Mouse (Mus musculus): ENCODE results near the gene 1700017D01Rik. TPM values are rescaled to one million over a fixed set of nuclear protein-coding genes. Genes with fewer than 3 reads are reported as not detected.
A peak's percentile ranks its signal among the peaks of the same experiment; 100 is the strongest.

Gene 1700017D01Rik
- total RNA-seq, 2 experiments from 2014 or later, result not detected

- intact Hi-C loops (cut with DNase I), result no loop called here
- no peak for DNase-seq
Measured at GRCm38 (mm10) chr19:11049426-11049825, 81.2 kb downstream of the 1700017D01Rik start.

- peak in 1 of 2 experiments; percentile 16 for DNase-seq
- intact Hi-C loops (cut with DNase I), result no loop called here
Measured at GRCm38 (mm10) chr19:11048503-11048902, 82.2 kb downstream of the 1700017D01Rik start.

- DNase-seq, result no peak
- intact Hi-C loops (cut with DNase I), result no loop called here
Measured at GRCm38 (mm10) chr19:11048009-11048408, 82.7 kb downstream of the 1700017D01Rik start.

Other genes with a start within 250 kb of the 1700017D01Rik start
- 100 to 1,000 TPM in 1 of 2 experiments, 10 to 100 TPM in 1; 97.4 to 107 TPM for gene Tmem109, start 248.9 kb downstream of the 1700017D01Rik start, total RNA-seq (2021)
- 100 to 1,000 TPM; 218 to 273 TPM for gene Prpf19, start 235.6 kb downstream of the 1700017D01Rik start, total RNA-seq (2021)
- not detected for gene Zp1, start 210.2 kb downstream of the 1700017D01Rik start, total RNA-seq (2021)
- under 1 TPM in 1 of 2 experiments, not detected in 1; 0.14 TPM for gene Ptgdr2, start 193.7 kb downstream of the 1700017D01Rik start, total RNA-seq (2021)
- 1 to 10 TPM; 6.3 to 6.5 TPM for gene Ccdc86, start 181.6 kb downstream of the 1700017D01Rik start, total RNA-seq (2021)
- gene Ms4a10, start 156.2 kb downstream of the 1700017D01Rik start, total RNA-seq (2021), result not detected
- not detected for gene Ms4a15, start 137.6 kb downstream of the 1700017D01Rik start, total RNA-seq (2021)
- not detected for gene Ms4a18, start 112.8 kb downstream of the 1700017D01Rik start, total RNA-seq (2021)
- 1 to 10 TPM; 1.2 to 3.3 TPM for gene Ms4a8a, start 49.8 kb downstream of the 1700017D01Rik start, total RNA-seq (2021)
- gene 1700025F22Rik, start 34.4 kb upstream of the 1700017D01Rik start, total RNA-seq (2021), result not detected
- gene Ms4a13, start 65.9 kb upstream of the 1700017D01Rik start, total RNA-seq (2021), result not detected
- gene Ms4a12, start 101.6 kb upstream of the 1700017D01Rik start, total RNA-seq (2021), result not detected
- gene Ms4a1, start 135.4 kb upstream of the 1700017D01Rik start, total RNA-seq (2021), result under 1 TPM; 0.47 to 0.76 TPM
- gene Ms4a5, start 153.0 kb upstream of the 1700017D01Rik start, total RNA-seq (2021), result not detected
- gene Ms4a14, start 183.6 kb upstream of the 1700017D01Rik start, total RNA-seq (2021), result under 1 TPM in 1 of 2 experiments, not detected in 1; 0.05 TPM
- gene Ms4a7, start 205.3 kb upstream of the 1700017D01Rik start, total RNA-seq (2021), result 1 to 10 TPM; 1.1 to 1.8 TPM
- 10 to 100 TPM in 1 of 2 experiments, 1 to 10 TPM in 1; 5.2 to 14.5 TPM for gene Ms4a4a, start 244.6 kb upstream of the 1700017D01Rik start, total RNA-seq (2021)